Mouse (Mus musculus) cerebellum, adult 11-12 months (tissue): Measurements from ENCODE around the gene Hist2h2ab.

Source experiments
- DNase-seq: peaks from one replicate; pipeline ENCODE4 v3.0.0; 2022

Hist2h2ab gene

GRCm38 (mm10) chr3:96219661-96220130, at the start of gene Hist2h2ab, which contains the start of gene Bola1:
Gene Hist2h2ab, plus strand, starts transcription at chr3:96219865.
Gene Bola1, minus strand, starts transcription at chr3:96219709.
- peak; percentile 79 for DNase-seq

GRCm38 (mm10) chr3:96170276-96170675, 49.4 kb upstream of the Hist2h2ab start:
- no peak for DNase-seq

- no peak for DNase-seq
Observed at GRCm38 (mm10) chr3:96170976-96171545, 48.6 kb upstream of the Hist2h2ab start.

GRCm38 (mm10) chr3:96171583-96172196, 48.0 kb upstream of the Hist2h2ab start:
- no peak for DNase-seq

- peak; percentile 83 for DNase-seq
Observed at GRCm38 (mm10) chr3:96172197-96173178, 47.2 kb upstream of the Hist2h2ab start, which contains the start of gene Sf3b4. Gene Sf3b4, plus strand, starts transcription at chr3:96172332.

- DNase-seq, result no peak
Observed at GRCm38 (mm10) chr3:96173185-96173584, 46.5 kb upstream of the Hist2h2ab start.

GRCm38 (mm10) chr3:96174042-96174441, 45.6 kb upstream of the Hist2h2ab start:
- peak; percentile 50 for DNase-seq

- DNase-seq, result no peak
Observed at GRCm38 (mm10) chr3:96175251-96175650, 44.4 kb upstream of the Hist2h2ab start.

GRCm38 (mm10) chr3:96178427-96178826, 41.2 kb upstream of the Hist2h2ab start:
- no peak for DNase-seq

- DNase-seq, result no peak
Observed at GRCm38 (mm10) chr3:96178902-96179301, 40.8 kb upstream of the Hist2h2ab start.

GRCm38 (mm10) chr3:96179531-96179930, 40.1 kb upstream of the Hist2h2ab start:
- peak; percentile 68 for DNase-seq

- DNase-seq, result peak; percentile 86
Observed at GRCm38 (mm10) chr3:96180727-96181477, 38.8 kb upstream of the Hist2h2ab start, which contains the start of gene Sv2a. Gene Sv2a, plus strand, starts transcription at chr3:96181151.

- DNase-seq, result peak; percentile 67
Observed at GRCm38 (mm10) chr3:96181510-96182381, 37.9 kb upstream of the Hist2h2ab start.

- no peak for DNase-seq
Observed at GRCm38 (mm10) chr3:96182382-96182776, 37.3 kb upstream of the Hist2h2ab start.

GRCm38 (mm10) chr3:96192977-96193376, 26.7 kb upstream of the Hist2h2ab start:
- DNase-seq, result no peak

GRCm38 (mm10) chr3:96194966-96195365, 24.7 kb upstream of the Hist2h2ab start:
- DNase-seq, result no peak

GRCm38 (mm10) chr3:96195616-96196313, 23.9 kb upstream of the Hist2h2ab start:
- DNase-seq, result no peak

GRCm38 (mm10) chr3:96196437-96197128, 23.1 kb upstream of the Hist2h2ab start:
- DNase-seq, result no peak

- peak; percentile 91 for DNase-seq
Observed at GRCm38 (mm10) chr3:96197129-96197749, 22.4 kb upstream of the Hist2h2ab start.

GRCm38 (mm10) chr3:96198181-96198580, 21.5 kb upstream of the Hist2h2ab start:
- no peak for DNase-seq
